Mouse (Mus musculus) embryonic facial prominence, embryonic 12.5 days (tissue): ENCODE measurements around the gene Gbp10. TPM values are rescaled to one million over a fixed set of nuclear protein-coding genes. Genes with fewer than 3 reads are reported as not detected.
"Not testable (repeated sequence)": the region's sequence is repeated elsewhere in the genome, so short reads cannot be mapped to it uniquely, and the experiment has no call there.

Experiments
- ATAC-seq: fragments of 200-750 bp; cut with Nextera tagmentation; 2 replicates; pipeline ENCODE4 v1.8.0; 2017; ENCODE audit not compliant: insufficient number of reproducible peaks, insufficient read depth, low FRiP score, low TSS enrichment
- H3K27ac ChIP-seq: fragments of 300-500 bp; sonication (generic); 2 replicates; pipeline ENCODE4 v1.5.1; 2016; ENCODE audit warnings: mild to moderate bottlenecking
- H3K27me3 ChIP-seq: fragments of 300-500 bp; sonication (generic); 2 replicates; pipeline ENCODE4 v1.6.1; 2016; ENCODE audit warnings: mild to moderate bottlenecking, moderate library complexity
- H3K36me3 ChIP-seq: fragments of 300-500 bp; sonication (generic); 2 replicates; pipeline ENCODE4 v1.6.1; 2016; ENCODE audit warnings: mild to moderate bottlenecking
- H3K4me1 ChIP-seq: fragments of 300-500 bp; sonication (generic); 2 replicates; pipeline ENCODE4 v1.6.1; 2016
- H3K4me2 ChIP-seq: fragments of 300-500 bp; sonication (generic); replicated peaks from 2 replicates; pipeline ENCODE4 v1.6.1; 2016; ENCODE audit warnings: mild to moderate bottlenecking, moderate library complexity
- H3K4me3 ChIP-seq: fragments of 300-500 bp; sonication (generic); 2 replicates; pipeline ENCODE4 v1.5.1; 2016; ENCODE audit warnings: mild to moderate bottlenecking
- H3K9ac ChIP-seq: fragments of 300-500 bp; sonication (generic); 2 replicates; pipeline ENCODE4 v1.6.1; 2016; ENCODE audit warnings: mild to moderate bottlenecking, moderate library complexity
- H3K9me3 ChIP-seq: fragments of 300-500 bp; sonication (generic); 2 replicates; pipeline ENCODE4 v1.6.1; 2016; ENCODE audit warnings: mild to moderate bottlenecking, moderate library complexity
- WGBS: fragments of 180-500 bp; shearing (Covaris S2); methylation state at CpG from one replicate; pipeline ENCODE4 v1.1.7; 2016; 5-methylcytosine and 5-hydroxymethylcytosine counted together
- polyA plus RNA-seq: library from polyadenylated mRNA; unstranded; fragments of >200 nt; fragmentation: Nextera tagmentation; extraction: Ambion mirVana; gene quantifications from 2 replicates; pipeline ENCODE4 v1.2.1, GENCODE M21; 2016

The Gbp10 gene
- polyA plus RNA-seq, 1 experiment from 2014 or later, result 0.22 TPM

DNA sequence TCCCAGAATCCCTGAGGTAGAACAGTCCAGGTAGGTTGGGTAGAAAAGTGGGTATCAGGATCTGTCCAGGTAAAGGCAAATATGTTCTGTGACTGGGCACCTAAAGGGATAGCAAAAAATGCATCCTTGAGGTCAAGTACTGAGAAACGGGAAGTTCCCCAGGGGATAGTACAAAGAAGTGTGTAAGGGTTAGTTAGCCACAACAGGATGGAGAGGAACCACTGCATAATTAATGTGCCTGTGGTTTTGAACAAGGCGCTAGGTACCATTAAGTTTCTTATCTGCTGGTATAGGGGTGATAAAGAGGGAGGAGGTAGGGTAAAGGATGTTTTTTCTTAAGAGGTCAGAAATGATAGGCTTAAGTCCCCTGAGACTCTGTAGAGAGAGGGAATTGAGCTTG is 46.8 kb downstream of the Gbp10 start:
- H3K4me2 ChIP-seq, ATAC-seq, H3K9me3 ChIP-seq, H3K27me3 ChIP-seq, H3K4me3 ChIP-seq, H3K36me3 ChIP-seq, H3K27ac ChIP-seq, H3K9ac ChIP-seq, H3K4me1 ChIP-seq: not testable (repeated sequence)
- 77% methylated on average over 2 of the region's 2 CpGs for WGBS

DNA sequence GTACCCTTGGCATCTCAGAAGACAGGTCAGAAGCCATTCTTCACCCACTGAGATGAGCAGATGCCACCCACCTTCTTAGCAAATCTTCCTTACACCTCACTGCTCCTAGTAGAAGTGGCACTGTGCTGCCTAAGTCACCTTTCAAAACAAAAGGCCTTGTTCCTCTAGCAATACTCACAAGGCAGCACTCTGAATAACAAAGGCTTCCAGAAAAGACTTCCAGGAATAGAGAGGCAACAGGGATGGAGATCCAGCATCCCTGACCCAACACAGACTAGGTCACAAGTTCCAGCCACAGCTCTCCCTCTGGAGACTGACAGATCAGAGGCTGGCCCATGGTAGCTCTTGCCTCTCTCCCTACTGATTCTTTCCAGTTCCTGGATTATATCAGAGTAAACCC is 57.9 kb downstream of the Gbp10 start:
- no peak for ATAC-seq
- no peak overlapping the region for H3K4me3 ChIP-seq
- no peaks in the 10 kb centered on the region for H3K27me3 ChIP-seq
- H3K4me2 ChIP-seq, result no peak overlapping the region
- no peaks in the 10 kb centered on the region for H3K9me3 ChIP-seq
- H3K9ac ChIP-seq, result no peak overlapping the region
- no peaks in the 10 kb centered on the region for H3K4me1 ChIP-seq
- no peak overlapping the region for H3K27ac ChIP-seq
- H3K36me3 ChIP-seq, result no peaks in the 10 kb centered on the region

Other genes with a start within 250 kb of the Gbp10 start
- 1.4 and 1.9 TPM in 2 replicates for gene Gbp9, start 100.0 kb downstream of the Gbp10 start, polyA plus RNA-seq
- gene Gbp8, start 100.0 kb downstream of the Gbp10 start, polyA plus RNA-seq, result 0.37 TPM in 1 of 2 replicates, not detected in the other
- gene Gbp4, start 99.9 kb downstream of the Gbp10 start, polyA plus RNA-seq, result 0.19 and 0.33 TPM in 2 replicates
- gene Gm43302, start 54.2 kb upstream of the Gbp10 start, polyA plus RNA-seq, result not detected in 2 replicates
- gene Gbp6, start 54.2 kb upstream of the Gbp10 start, polyA plus RNA-seq, result 0.78 and 0.90 TPM in 2 replicates
- gene Lrrc8b, start 176.2 kb upstream of the Gbp10 start, polyA plus RNA-seq, result 6.1 and 6.2 TPM in 2 replicates